Mouse (Mus musculus) MEL (cell line): ENCODE data around the gene Heatr6. TPM values are rescaled to one million over a fixed set of nuclear protein-coding genes. Genes with fewer than 3 reads are reported as not detected.
A peak's percentile ranks its signal among the peaks of the same experiment; 100 is the strongest.

ENCODE experiments used
- DNase-seq: peaks from one replicate; pipeline ENCODE4 v3.0.0; 2011; ENCODE audit warnings: low read depth, low spot score
- H3K27ac ChIP-seq: 2 replicates; pipeline ENCODE4 v1.5.1; 2012; ENCODE audit warnings: low read depth, mild to moderate bottlenecking, control low read depth, low read length, moderate library complexity; ENCODE audit not compliant: control insufficient read depth
- H3K27me3 ChIP-seq, 2 experiments: fragments of 150-350 bp in 1 of 2; sonication (generic) in 1 of 2; 2 replicates each; pipeline ENCODE4 v1.6.1; 2012; ENCODE audit warnings: low read length in 2 of 2, mild to moderate bottlenecking in 2 of 2, improper control_type of control experiment in 1 of 2, moderate library complexity in 1 of 2; ENCODE audit not compliant: insufficient read depth in 2 of 2, control insufficient read depth in 1 of 2
- H3K36me3 ChIP-seq, 2 experiments: 2 replicates each; pipeline ENCODE4 v1.6.1; 2012 to 2014; ENCODE audit warnings: low read length in 2 of 2, improper control_type of control experiment in 1 of 2, inconsistent platforms in 1 of 2, mild to moderate bottlenecking in 1 of 2; ENCODE audit not compliant: insufficient read depth in 2 of 2, control insufficient read depth in 1 of 2
- H3K4me1 ChIP-seq, 2 experiments: fragments of 150-350 bp in 1 of 2; sonication (generic) in 1 of 2; 2 replicates each; pipeline ENCODE4 v1.6.1; 2012; ENCODE audit warnings: low read length in 2 of 2, improper control_type of control experiment in 1 of 2, mild to moderate bottlenecking in 1 of 2; ENCODE audit not compliant: insufficient read depth in 2 of 2, control insufficient read depth in 1 of 2
- H3K4me3 ChIP-seq, 2 experiments: fragments of 150-350 bp in 1 of 2; sonication (generic) in 1 of 2; 2 replicates each; pipeline ENCODE4 v1.5.1; 2012; ENCODE audit warnings: low read depth in 2 of 2, low read length in 2 of 2, mild to moderate bottlenecking in 2 of 2, moderate library complexity in 2 of 2, control low read depth in 1 of 2, improper control_type of control experiment in 1 of 2; ENCODE audit not compliant: control insufficient read depth in 1 of 2, insufficient read depth in 1 of 2
- H3K79me2 ChIP-seq: 2 replicates; pipeline ENCODE4 v1.6.1; 2012; ENCODE audit warnings: mild to moderate bottlenecking, low read length, moderate library complexity; ENCODE audit not compliant: control insufficient read depth, poor library complexity, insufficient read depth
- H3K9ac ChIP-seq: 2 replicates; pipeline ENCODE4 v1.6.1; 2012; ENCODE audit warnings: low read depth, mild to moderate bottlenecking, control low read depth, low read length, moderate library complexity; ENCODE audit not compliant: control insufficient read depth, poor library complexity, severe bottlenecking
- H3K9me3 ChIP-seq: fragments of 150-350 bp; sonication (generic); replicated peaks from 2 replicates; pipeline ENCODE4 v1.6.1; 2012; ENCODE audit warnings: mild to moderate bottlenecking, low read length, improper control_type of control experiment, moderate library complexity; ENCODE audit not compliant: insufficient read depth
- CHD2 ChIP-seq: IDR thresholded peaks from 2 replicates; pipeline ENCODE4 v1.6.1; 2011; ENCODE audit warnings: low read length, improper control_type of control experiment
- CTCF ChIP-seq, 3 experiments: IDR thresholded peaks in 2 of 3; conservative IDR thresholded peaks in 1 of 3; 2 replicates each; pipeline ENCODE4 v1.5.1; 2011 to 2012; ENCODE audit warnings: low read length in 3 of 3, low read depth in 2 of 3, mild to moderate bottlenecking in 2 of 3, improper control_type of control experiment in 1 of 3, inconsistent platforms in 1 of 3, mixed read lengths in 1 of 3, moderate library complexity in 1 of 3; ENCODE audit not compliant: control insufficient read depth in 1 of 3, insufficient read depth in 1 of 3, poor library complexity in 1 of 3, severe bottlenecking in 1 of 3
- EP300 ChIP-seq, 2 experiments: IDR thresholded peaks; 2 replicates each; pipeline ENCODE4 v1.6.1; 2011; ENCODE audit warnings: improper control_type of control experiment in 2 of 2, low read length in 2 of 2, low read depth in 1 of 2, mild to moderate bottlenecking in 1 of 2
- JUND ChIP-seq: IDR thresholded peaks from 2 replicates; pipeline ENCODE4 v1.6.1; 2011; ENCODE audit warnings: low read depth, mild to moderate bottlenecking, improper control_type of control experiment, low read length
- MAX ChIP-seq: IDR thresholded peaks from 2 replicates; pipeline ENCODE4 v1.6.1; 2011; ENCODE audit warnings: low read length, improper control_type of control experiment
- MXI1 ChIP-seq: IDR thresholded peaks from 2 replicates; pipeline ENCODE4 v1.6.1; 2011; ENCODE audit warnings: mild to moderate bottlenecking, low read depth, low read length, improper control_type of control experiment
- MYB ChIP-seq: IDR thresholded peaks from 2 replicates; pipeline ENCODE4 v1.6.1; 2011; ENCODE audit warnings: mild to moderate bottlenecking, low read depth, low read length, improper control_type of control experiment
- MYC ChIP-seq: IDR thresholded peaks from 2 replicates; pipeline ENCODE4 v1.6.1; 2011; ENCODE audit warnings: low read depth, mild to moderate bottlenecking, low read length, improper control_type of control experiment, moderate library complexity
- NELFE ChIP-seq: IDR thresholded peaks from 2 replicates; pipeline ENCODE4 v1.6.1; 2011; ENCODE audit warnings: low read depth, low read length, improper control_type of control experiment
- POLR2A ChIP-seq, 2 experiments: IDR thresholded peaks; 2 replicates each; pipeline ENCODE4 v1.6.1; 2011 to 2012; ENCODE audit warnings: low read length in 2 of 2, mild to moderate bottlenecking in 2 of 2, control low read depth in 1 of 2, improper control_type of control experiment in 1 of 2, low read depth in 1 of 2, moderate library complexity in 1 of 2; ENCODE audit not compliant: control insufficient read depth in 1 of 2, insufficient read depth in 1 of 2, poor library complexity in 1 of 2
- RAD21 ChIP-seq: IDR thresholded peaks from 2 replicates; pipeline ENCODE4 v1.6.1; 2011; ENCODE audit warnings: mild to moderate bottlenecking, low read depth, low read length, improper control_type of control experiment
- RCOR1 ChIP-seq: IDR thresholded peaks from 2 replicates; pipeline ENCODE4 v1.6.1; 2012; ENCODE audit warnings: low read depth, mild to moderate bottlenecking, inconsistent platforms, low read length, improper control_type of control experiment
- SIN3A ChIP-seq: IDR thresholded peaks from 2 replicates; pipeline ENCODE4 v1.6.1; 2012; ENCODE audit warnings: low read length, improper control_type of control experiment, inconsistent platforms
- SMC3 ChIP-seq: IDR thresholded peaks from 2 replicates; pipeline ENCODE4 v1.6.1; 2011; ENCODE audit warnings: low read depth, low read length, improper control_type of control experiment
- ZC3H11A ChIP-seq: IDR thresholded peaks from 2 replicates; pipeline ENCODE4 v1.6.1; 2012; ENCODE audit warnings: low read depth, mild to moderate bottlenecking, inconsistent platforms, low read length, improper control_type of control experiment
- polyA plus RNA-seq, 2 experiments: library from polyadenylated mRNA; stranded (reverse) in 1 of 2; unstranded in 1 of 2; fragments of >175 nt in 1 of 2; fragments of >200 nt in 1 of 2; gene quantifications; 2 replicates each; pipeline versions ENCODE4 v1.2.1 to v1.2.4; 2012; ENCODE audit warnings: low replicate concordance in 2 of 2, low read depth in 1 of 2; ENCODE audit not compliant: insufficient read length in 2 of 2, insufficient read depth in 1 of 2, missing spikeins in 1 of 2
- total RNA-seq: library from RNA; depleted of rRNA; stranded (reverse); fragments of 300-350 nt; gene quantifications from 2 replicates; pipeline ENCODE4 v1.2.3, GENCODE M21; 2012; rRNA removed

The Heatr6 gene
- total and polyA plus RNA-seq, 3 experiments: 17.3 to 21.2 TPM; not detected in 1

GRCm38 (mm10) chr11:83832389-83832788 lies 78.9 kb downstream of the Heatr6 start:
- Histone ChIP-seq H3K27me3 (peaks cover 0 to 5% of the 10 kb centered on the region in 2 experiments; a peak in 3 of 4 replicates), H3K4me1 (no peaks in the 10 kb centered on the region), H3K79me2 (no peaks in the 10 kb centered on the region), H3K4me3 (no peak overlapping the region), H3K9me3 (no peaks in the 10 kb centered on the region), H3K9ac (no peak overlapping the region), H3K36me3 (no peaks in the 10 kb centered on the region), H3K27ac (no peak overlapping the region)
- peak; percentile 77 for DNase-seq
- peak; percentile 90 for TF ChIP-seq SMC3
- no peak for TF ChIP-seq MYC
- no peak for TF ChIP-seq MXI1
- TF ChIP-seq RCOR1: no peak
- peak; percentile 88 to 94 (median 93) for TF ChIP-seq CTCF (IDR thresholded peaks at IDR 0.05 in 2 of 3, conservative IDR thresholded peaks at IDR 0.05 in 1 of 3; ENCODE audit: control insufficient read depth in 1 of 3, insufficient read depth in 1 of 3, low read depth in 2 of 3, low read length in 3 of 3, poor library complexity in 1 of 3, severe bottlenecking in 1 of 3)
- no peak for TF ChIP-seq MAX
- TF ChIP-seq ZC3H11A: peak; percentile 60
- no peak for TF ChIP-seq MYB
- TF ChIP-seq NELFE: no peak
- TF ChIP-seq JUND: no peak
- TF ChIP-seq EP300 (IDR thresholded peaks at IDR 0.05; ENCODE audit: low read depth in 1 of 2, low read length in 2 of 2): no peak
- TF ChIP-seq POLR2A (IDR thresholded peaks at IDR 0.05; ENCODE audit: control insufficient read depth in 1 of 2, insufficient read depth in 1 of 2, low read depth in 1 of 2, low read length in 2 of 2, poor library complexity in 1 of 2): no peak
- no peak for TF ChIP-seq CHD2
- peak; percentile 63 for TF ChIP-seq RAD21
- no peak for TF ChIP-seq SIN3A

Other genes with a start within 250 kb of the Heatr6 start
- not detected in 2 replicates for gene Heatr9, start 231.5 kb upstream of the Heatr6 start, total RNA-seq
- gene Heatr9, start 231.5 kb upstream of the Heatr6 start, polyA plus RNA-seq: not detected
- not detected in 2 replicates for gene Ccl5, start 223.2 kb upstream of the Heatr6 start, total RNA-seq
- gene Ccl5, start 223.2 kb upstream of the Heatr6 start, polyA plus RNA-seq: under 1 TPM in 1 of 2 experiments, not detected in 1; 0.56 TPM
- 0.33 and 0.62 TPM in 2 replicates for gene Ccl9, start 175.1 kb upstream of the Heatr6 start, total RNA-seq
- gene Ccl9, start 175.1 kb upstream of the Heatr6 start, polyA plus RNA-seq: 1 to 10 TPM in 1 of 2 experiments, not detected in 1; 1.7 TPM
- not detected in 2 replicates for gene Ccl6, start 160.6 kb upstream of the Heatr6 start, total RNA-seq
- not detected for gene Ccl6, start 160.6 kb upstream of the Heatr6 start, polyA plus RNA-seq
- gene Rpl9-ps1, start 108.1 kb upstream of the Heatr6 start, total RNA-seq: not detected in 2 replicates
- gene Rpl9-ps1, start 108.1 kb upstream of the Heatr6 start, polyA plus RNA-seq: under 1 TPM in 1 of 2 experiments, not detected in 1; 0.26 TPM
- gene Ccl3, start 104.3 kb upstream of the Heatr6 start, total RNA-seq: not detected in 2 replicates
- gene Ccl3, start 104.3 kb upstream of the Heatr6 start, polyA plus RNA-seq: not detected
- not detected in 2 replicates for gene Ccl4, start 91.1 kb upstream of the Heatr6 start, total RNA-seq
- gene Ccl4, start 91.1 kb upstream of the Heatr6 start, polyA plus RNA-seq: not detected
- not detected in 2 replicates for gene Wfdc17, start 49.7 kb upstream of the Heatr6 start, total RNA-seq
- gene Wfdc17, start 49.7 kb upstream of the Heatr6 start, polyA plus RNA-seq: not detected
- not detected in 2 replicates for gene Wfdc18, start 44.7 kb upstream of the Heatr6 start, total RNA-seq
- gene Wfdc18, start 44.7 kb upstream of the Heatr6 start, polyA plus RNA-seq: not detected
- not detected in 2 replicates for gene Wfdc21, start 6.8 kb upstream of the Heatr6 start, total RNA-seq
- gene Wfdc21, start 6.8 kb upstream of the Heatr6 start, polyA plus RNA-seq: not detected
- not detected in 2 replicates for gene Hnf1b, start 96.4 kb downstream of the Heatr6 start, total RNA-seq
- gene Hnf1b, start 96.4 kb downstream of the Heatr6 start, polyA plus RNA-seq: not detected
- 57.0 and 58.6 TPM in 2 replicates for gene Ddx52, start 188.4 kb downstream of the Heatr6 start, total RNA-seq
- gene Ddx52, start 188.4 kb downstream of the Heatr6 start, polyA plus RNA-seq: 10 to 100 TPM in 1 of 2 experiments, not detected in 1; 48.2 TPM
- 22.8 and 24.7 TPM in 2 replicates for gene Synrg, start 210.7 kb downstream of the Heatr6 start, total RNA-seq
- gene Synrg, start 210.7 kb downstream of the Heatr6 start, polyA plus RNA-seq: 10 to 100 TPM; 26.4 to 75.3 TPM